Mouse (Mus musculus): Measurements from ENCODE around the gene Mboat2.

Gene Mboat2

GRCm38 (mm10) chr12:24863762-24864161 is 33.1 kb downstream of the Mboat2 start:
- DNase-seq = no peak

DNA sequence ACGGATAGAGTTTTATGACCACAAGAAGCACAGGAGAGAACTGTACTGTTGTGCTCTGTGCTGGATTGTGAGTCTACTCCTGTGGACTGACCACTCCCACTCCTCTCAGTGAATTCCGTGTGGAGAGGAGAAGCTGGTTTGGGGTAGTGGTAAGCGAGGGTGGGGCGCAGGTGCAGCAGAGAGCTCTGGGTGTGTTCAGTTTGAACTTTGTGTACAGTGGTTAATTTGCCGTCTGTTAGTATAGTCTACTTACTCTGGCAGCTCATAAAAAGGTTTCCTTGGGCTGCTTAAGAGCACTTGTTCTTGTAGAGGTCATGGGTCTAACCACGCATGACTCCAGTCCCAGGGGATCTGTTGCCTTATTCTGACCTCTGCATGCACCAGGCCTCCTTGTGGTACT is 36.0 kb downstream of the Mboat2 start:
- DNase-seq = no peak

DNA sequence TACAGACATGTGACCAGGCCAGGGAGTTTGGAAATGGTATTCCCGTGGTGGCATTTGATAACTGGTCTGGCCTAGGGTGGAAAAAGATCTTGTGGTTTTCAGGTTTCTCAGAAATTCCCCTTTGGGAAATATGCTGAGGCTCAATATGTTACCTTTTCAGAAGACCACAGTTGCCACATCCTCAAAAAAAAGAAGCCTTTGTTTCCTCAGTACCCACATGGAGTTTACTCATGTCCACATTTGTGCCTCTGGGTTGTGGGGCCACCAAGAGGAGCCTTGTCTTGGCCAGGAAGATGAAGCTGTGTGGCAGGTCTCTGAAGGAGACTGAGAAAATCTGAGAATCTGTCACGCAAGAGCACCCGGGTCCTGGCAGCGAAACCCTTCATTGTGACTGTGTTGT is 38.0 kb downstream of the Mboat2 start:
- DNase-seq = no peak

- DNase-seq = no peak
Observed at GRCm38 (mm10) chr12:24869231-24869630, 38.6 kb downstream of the Mboat2 start.

GRCm38 (mm10) chr12:24870901-24871300 is 40.2 kb downstream of the Mboat2 start:
- no peak for DNase-seq

DNA sequence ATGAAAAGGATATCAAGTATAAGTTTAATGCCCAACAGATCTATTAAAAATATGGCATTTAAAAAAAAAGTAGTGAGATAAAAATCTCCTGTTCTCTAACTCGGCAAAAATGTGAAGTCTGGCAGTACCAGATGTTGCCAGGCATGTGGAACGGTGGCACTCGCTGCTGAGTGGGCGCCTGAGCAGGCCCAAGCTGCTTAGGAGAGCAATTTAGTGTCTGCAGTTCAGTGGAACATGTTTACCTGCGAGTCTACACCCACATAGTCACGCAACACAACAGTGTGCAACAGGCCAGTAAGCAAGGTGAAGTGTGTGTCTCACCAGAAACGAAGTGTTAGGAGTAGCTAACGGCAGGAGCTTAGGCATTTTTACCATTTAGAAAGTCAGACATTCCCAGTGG is 41.6 kb downstream of the Mboat2 start:
- DNase-seq = no peak

DNA sequence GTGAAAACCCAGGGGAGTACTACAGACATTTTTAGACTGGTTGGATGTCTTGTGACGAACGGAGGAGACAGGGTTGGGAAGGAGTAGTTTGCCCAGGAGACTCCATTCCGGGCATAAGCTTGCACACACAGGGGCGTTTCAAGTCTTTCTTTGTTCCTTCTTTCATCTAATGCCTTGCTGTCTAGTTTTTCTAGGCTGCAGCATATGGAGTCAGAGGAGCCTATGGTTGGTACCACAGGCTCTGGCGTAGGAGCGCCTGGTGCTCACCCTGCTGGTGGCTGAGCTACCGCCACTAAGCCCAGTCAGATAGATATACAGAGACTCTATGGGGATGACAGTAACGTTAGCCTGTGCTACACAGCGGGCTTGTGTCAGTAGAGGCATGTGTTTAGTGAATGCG is 42.0 kb downstream of the Mboat2 start:
- no peak for DNase-seq

DNA sequence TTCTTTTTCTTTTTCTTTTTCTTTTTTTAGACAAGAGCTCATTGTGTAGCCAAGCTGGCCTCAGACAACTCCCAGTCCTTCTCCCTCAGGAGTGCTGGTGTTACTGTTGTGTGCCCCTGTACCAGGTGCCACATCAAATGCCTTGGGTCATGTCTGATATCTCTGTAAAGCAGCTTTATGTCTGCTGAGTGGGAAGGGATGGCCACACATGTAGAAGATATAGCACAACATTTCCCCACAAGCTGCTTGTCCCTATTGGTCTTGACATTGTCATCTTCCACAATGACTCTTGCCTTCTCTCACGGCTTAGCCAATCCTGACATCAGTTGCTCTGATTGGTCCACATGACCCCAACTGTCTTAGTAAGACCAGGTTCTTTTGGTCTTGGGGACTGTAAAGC is 45.2 kb downstream of the Mboat2 start:
- no peak for DNase-seq

- DNase-seq = no peak
Observed at GRCm38 (mm10) chr12:24877231-24877630, 46.6 kb downstream of the Mboat2 start.

- no peak for DNase-seq
Observed at GRCm38 (mm10) chr12:24878090-24878489, 47.4 kb downstream of the Mboat2 start.

DNA sequence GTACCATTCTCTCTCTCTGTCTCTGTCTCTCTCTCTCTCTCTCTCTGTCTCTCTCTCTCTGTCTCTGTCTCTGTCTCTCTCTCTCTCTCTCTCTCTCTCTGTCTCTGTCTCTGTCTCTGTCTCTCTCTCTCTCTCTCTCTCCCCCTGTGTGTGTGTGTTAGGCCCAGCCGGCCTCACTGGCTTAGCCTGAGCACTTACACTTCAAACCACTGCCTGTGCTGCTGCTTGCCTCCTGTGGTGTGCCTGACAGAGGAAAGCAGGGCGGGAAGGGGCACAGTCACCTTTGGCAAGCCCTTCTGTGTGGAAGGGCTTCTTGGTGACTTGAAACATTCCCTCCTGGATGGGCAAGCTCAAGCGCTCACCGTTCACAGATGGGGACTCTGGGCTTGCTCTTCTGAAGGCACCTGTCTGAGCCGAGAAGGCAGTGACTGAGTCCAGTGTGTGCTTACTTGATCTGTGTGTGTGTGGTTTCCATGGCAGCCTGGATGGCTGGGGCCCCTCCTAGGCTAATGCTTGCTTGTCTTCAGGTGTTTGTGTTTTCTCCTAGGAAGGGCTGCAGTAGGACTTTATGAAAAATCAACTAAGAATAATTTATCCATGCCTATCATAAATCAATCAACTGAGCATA is 48.2 kb downstream of the Mboat2 start:
- DNase-seq = no peak

DNA sequence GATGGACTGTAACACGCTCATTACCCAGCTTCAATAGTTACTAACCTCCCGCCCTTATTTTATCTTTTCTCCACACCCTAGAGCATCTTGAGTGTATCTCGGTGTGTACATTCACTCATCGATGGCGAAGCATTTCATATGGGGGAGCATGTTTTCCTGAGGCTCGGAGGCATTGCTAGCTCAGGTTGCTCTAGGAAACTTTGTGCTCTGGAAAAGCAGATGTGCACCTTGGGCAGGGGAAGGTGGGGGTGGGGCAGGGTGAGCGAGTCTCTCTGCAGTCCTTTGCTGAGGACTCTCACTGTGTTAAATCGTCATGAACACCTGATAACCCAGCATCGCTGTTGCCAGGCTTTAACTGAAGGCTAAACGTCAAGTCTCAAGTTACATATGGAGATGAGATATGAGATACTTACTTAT is 48.9 kb downstream of the Mboat2 start:
- no peak for DNase-seq

DNA sequence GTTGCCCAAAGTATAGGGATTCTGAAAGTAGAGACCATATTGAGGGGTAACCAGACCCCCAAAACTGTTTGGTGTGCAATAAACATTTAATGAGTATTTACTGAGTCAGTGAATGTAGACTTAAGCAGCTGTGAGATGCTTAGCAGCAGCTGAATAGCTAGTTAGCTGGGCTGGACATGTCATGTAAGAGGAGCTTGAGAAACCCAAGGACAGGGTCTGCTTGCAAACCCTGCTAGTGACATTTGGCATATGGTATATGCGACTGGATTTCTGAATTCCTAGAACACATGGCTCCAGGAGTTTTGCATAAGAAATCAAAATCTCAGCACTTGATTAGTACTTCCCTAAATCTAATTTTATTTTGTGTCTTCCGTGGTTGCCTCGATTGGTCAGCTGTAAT is 52.6 kb downstream of the Mboat2 start:
- no peak for DNase-seq

DNA sequence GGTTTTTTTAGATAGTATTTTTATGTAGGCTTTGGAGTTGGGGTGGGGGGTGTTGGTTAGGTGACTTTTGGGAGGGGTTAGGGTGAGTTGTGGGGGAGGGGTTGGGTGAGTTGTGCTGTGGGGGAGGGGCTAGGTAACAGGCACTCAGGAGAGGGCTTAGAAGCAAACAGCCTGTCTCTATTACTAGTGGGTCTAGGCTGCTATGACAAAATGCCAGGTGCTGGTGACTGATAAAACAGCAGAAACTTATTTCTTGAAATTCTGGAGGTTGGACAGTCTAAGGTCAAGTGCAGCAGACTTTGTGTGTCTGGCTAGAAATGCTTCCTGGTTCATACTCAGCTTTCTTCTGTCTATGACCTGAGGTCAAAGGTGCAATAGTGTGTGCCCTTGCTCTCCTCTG is 56.1 kb downstream of the Mboat2 start:
- no peak for DNase-seq

DNA sequence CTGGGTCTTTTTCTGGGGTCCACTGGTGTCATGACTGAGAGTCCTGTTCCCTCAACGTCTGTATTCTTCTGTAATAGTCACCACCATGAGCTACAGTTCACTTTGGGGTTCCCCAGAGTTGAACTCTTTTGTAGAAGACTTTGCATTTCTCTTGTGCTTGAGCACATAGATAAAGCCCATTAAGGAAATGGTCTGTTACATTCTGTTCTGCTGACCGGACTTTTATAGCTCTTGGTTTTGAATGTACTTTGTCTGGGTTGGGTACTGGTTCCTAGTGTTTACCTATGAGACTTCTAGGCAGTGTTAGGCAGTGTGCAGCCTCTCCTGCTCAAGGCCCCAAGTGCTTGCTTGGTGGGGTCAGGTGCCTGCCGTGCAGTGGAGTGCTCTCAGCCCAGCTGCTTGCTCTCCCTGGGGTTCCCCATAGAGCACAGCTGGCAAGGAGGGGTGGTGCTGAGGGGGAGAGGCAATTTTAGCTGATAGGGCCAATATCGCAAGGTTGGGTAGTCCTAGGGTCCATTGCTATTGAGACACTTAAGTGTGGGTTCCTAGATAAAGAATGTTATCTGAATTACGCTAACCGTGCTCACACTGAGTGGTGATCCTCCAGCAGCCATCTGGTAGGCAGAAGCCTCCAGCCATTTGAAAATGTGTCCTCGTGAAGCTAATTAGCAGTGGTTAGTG is 58.8 kb downstream of the Mboat2 start:
- no peak for DNase-seq

GRCm38 (mm10) chr12:24890158-24890557 is 59.5 kb downstream of the Mboat2 start:
- DNase-seq = no peak

GRCm38 (mm10) chr12:24890684-24891459 is 60.2 kb downstream of the Mboat2 start:
- DNase-seq = no peak

- no peak for DNase-seq
Observed at GRCm38 (mm10) chr12:24892536-24892935, 61.9 kb downstream of the Mboat2 start.

DNA sequence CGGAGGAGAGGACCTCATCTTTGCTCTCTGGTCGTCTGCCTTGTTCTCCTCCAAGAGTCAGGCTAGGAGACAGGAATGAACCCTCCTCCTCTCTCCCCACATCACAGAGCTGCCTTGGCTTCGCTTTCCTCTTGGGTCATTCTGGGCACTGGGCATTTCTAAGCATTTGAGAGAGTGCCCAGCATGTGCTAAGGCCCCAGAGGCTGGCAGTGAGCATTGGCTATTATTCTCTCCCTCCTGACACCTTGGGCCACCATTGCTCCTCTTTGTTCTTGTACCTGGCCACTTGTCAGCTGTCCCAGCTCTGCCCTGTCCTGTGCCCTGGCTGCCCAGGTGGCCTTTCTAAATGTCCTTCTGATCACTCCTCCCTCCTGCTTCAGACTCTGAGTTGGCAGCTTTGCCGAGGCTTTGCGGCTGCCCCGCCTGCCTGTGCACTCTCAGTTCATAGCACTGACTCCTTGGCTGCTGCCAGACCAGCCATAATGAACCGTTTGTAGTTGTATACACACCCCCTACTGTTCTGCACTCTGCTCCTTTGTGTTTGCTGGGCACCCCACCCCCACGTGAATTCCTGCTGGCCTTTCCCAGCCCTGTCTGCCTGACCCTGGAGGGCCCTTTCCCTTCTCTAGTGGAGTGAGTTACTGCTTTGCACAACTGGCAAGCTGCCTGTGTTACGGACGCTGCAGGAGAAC is 63.2 kb downstream of the Mboat2 start:
- DNase-seq = no peak

GRCm38 (mm10) chr12:24895352-24895751 is 64.7 kb downstream of the Mboat2 start:
- DNase-seq = no peak

DNA sequence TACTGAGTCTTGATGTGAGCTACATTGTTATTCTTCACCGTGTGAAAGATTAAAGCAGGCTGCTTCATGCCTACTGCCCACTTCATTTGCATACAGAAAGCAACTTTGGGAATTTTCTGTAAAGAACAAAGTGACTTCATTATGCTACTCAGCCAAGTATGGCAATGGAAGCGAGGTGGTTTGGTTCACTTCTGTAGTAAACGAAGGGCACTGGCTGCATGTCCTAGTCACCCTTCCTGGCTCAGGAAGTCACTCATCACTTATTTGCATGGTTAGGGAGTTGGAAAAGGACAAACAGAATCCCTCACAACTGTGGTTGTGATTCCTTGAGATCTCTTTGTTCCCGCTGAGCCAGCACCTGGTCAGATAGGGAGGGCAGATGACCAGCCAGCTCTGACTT is 66.7 kb downstream of the Mboat2 start:
- DNase-seq = no peak

GRCm38 (mm10) chr12:24898226-24898625 is 67.5 kb downstream of the Mboat2 start:
- DNase-seq = no peak

DNA sequence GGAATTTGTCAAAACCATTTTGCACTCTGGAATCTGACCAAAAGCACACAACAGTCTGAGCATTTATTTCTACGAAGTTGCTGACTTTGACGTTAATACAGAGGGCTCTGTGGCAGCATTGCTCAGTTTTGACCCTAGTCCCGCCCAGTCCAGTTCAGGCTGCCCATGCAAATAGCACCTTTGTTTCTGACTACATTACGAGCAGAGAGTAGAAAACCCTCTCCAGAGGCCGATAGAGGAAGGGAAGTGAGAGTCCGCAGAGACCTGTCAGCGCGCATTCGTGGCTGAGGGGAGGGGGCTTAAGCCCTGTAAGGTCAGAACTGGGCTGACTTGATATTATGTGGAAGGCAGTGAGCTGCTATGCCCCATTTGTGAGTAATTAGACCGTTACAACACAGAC is 69.0 kb downstream of the Mboat2 start:
- DNase-seq = no peak

DNA sequence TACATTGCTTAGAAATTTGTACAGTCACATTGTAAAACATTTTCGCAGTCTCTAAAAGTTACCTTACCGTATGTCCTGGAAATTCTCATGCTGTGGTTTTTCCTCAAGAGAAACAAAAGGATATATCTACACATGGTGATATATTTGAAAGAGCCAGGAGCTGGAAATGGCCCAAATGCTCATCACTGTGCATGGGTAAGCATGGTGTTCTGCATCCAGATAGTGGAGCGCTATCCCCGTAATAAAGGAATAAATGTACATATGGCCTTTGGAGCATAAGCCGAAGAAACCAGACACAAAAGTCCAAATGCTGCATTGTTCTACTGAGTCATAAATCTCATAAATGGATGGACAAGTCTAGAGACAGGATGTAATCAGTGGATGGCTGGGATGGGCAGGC is 72.1 kb downstream of the Mboat2 start:
- no peak for DNase-seq
